Mouse (Mus musculus) E14TG2a.4 (cell line): ENCODE measurements around the gene Alox8.

Experiments
- CTCF ChIP-seq: conservative IDR thresholded peaks from 2 replicates; pipeline ENCODE4 v1.5.1; 2014; ENCODE audit warnings: low read length
- NANOG ChIP-seq: IDR thresholded peaks from 2 replicates; pipeline ENCODE4 v1.6.1; 2014; ENCODE audit warnings: borderline replicate concordance, low read length, mixed read lengths
- POU5F1 ChIP-seq: IDR thresholded peaks from 2 replicates; pipeline ENCODE4 v1.6.1; 2014; ENCODE audit warnings: low read length, borderline replicate concordance

GRCm38 (mm10) chr11:69236926-69237260, 39.2 kb upstream of the Alox8 start, which contains the start of gene Gucy2e:
- TF ChIP-seq CTCF = no peak
- TF ChIP-seq NANOG = no peak
- TF ChIP-seq POU5F1 = no peak
